Comparison of ENCODE assay signal across 8 mouse cellular contexts in the genomic region with DNA sequence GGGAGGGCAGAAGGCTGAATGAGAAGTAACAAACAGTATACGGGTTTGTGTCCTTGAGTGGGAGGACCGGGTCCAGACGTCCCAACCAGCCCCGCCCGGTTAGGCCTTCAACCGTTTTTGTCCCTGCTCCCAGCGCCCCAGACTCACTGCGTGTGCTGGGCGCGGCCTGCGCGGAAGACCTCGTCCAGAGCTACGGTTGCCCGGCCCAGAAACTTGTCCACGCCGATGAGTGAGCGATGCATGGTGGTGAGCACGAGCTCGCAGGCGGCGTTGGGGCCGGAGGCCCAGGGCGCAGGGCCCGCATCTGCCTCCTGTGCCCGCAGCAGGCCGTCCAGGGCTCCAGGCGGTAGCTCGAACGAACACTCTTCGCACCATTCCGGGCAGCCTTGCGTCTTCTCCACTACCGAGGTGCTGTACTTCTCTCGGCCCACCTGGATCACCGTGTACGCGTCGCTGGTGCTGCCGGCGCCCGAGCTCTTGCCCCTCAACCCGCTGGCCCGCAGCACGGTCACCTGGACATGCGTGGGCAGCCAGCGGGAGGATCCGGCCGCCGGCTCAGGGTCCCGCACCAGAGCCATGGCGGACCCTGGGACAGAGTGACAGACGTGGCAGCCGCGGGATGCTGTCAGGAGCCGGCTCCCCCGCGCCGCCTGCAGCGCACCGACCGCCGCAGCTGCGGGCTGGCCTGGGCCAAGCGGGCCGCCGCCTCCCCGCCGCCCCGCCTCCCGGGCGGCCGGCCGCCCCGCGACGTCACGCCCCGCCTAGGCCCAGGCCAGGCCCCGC. TPM values are rescaled to one million over a fixed set of nuclear protein-coding genes. Genes with fewer than 3 reads are reported as not detected.
DNase-seq lines count a peak whose midpoint lies in the region; ATAC-seq lines count a peak whose summit lies in the region.

Rab11fip5 (minus strand) TSS at position 684 of the 783 bp plus-strand sequence.

- DNase-seq in lung, adult 18-20 months, result peak; percentile 28 to 36
- DNase-seq in lung, postnatal 36 days, result no peak
- DNase-seq in adrenal gland, postnatal 4 days (ENCODE audit: low spot score in 2 of 2), result no peak
- DNase-seq in gastrocnemius, adult 18-20 months (ENCODE audit: low spot score), result no peak
- no peak for DNase-seq in spleen, adult 18-20 months

- 1% methylated on average over 77 of the region's 80 CpGs for WGBS in hindbrain, embryonic 15.5 days
- 1% methylated on average over 76 of the region's 80 CpGs for WGBS in limb, embryonic 13.5 days
- WGBS in neural tube, embryonic 13.5 days, result 1% methylated on average over 75 of the region's 80 CpGs

- no peaks in the 10 kb centered on the region for H3K9me3 ChIP-seq in hindbrain, embryonic 15.5 days
- H3K9me3 ChIP-seq in limb, embryonic 13.5 days, result no peaks in the 10 kb centered on the region
- H3K9me3 ChIP-seq in neural tube, embryonic 13.5 days, result no peaks in the 10 kb centered on the region

- H3K27ac ChIP-seq in hindbrain, embryonic 15.5 days (replicated peaks), result peak within 1 kb of the TSS; percentile 87
- peak within 1 kb of the TSS; percentile 61; the same call in 1 of the 2 replicates for H3K27ac ChIP-seq in limb, embryonic 13.5 days
- peak within 1 kb of the TSS; percentile 84 for H3K27ac ChIP-seq in neural tube, embryonic 13.5 days (replicated peaks)

- H3K27me3 ChIP-seq in hindbrain, embryonic 15.5 days, result no peaks in the 10 kb centered on the region
- no peaks in the 10 kb centered on the region for H3K27me3 ChIP-seq in limb, embryonic 13.5 days
- H3K27me3 ChIP-seq in neural tube, embryonic 13.5 days, result peaks cover 23% of the 10 kb centered on the region

- peak within 1 kb of the TSS; percentile 70 for H3K9ac ChIP-seq in hindbrain, embryonic 15.5 days
- H3K9ac ChIP-seq in limb, embryonic 13.5 days, result peak within 1 kb of the TSS; percentile 89
- H3K9ac ChIP-seq in neural tube, embryonic 13.5 days, result peak within 1 kb of the TSS; percentile 90

- H3K4me3 ChIP-seq in hindbrain, embryonic 15.5 days, result peak within 1 kb of the TSS; percentile 60
- H3K4me3 ChIP-seq in limb, embryonic 13.5 days, result peak within 1 kb of the TSS; percentile 86
- peak within 1 kb of the TSS; percentile 85 for H3K4me3 ChIP-seq in neural tube, embryonic 13.5 days

- ATAC-seq in hindbrain, embryonic 15.5 days (ENCODE audit: low FRiP score, low read depth), result peak; percentile 25; the same call in 1 of the 2 replicates
- peak; percentile 1; the same call in 1 of the 2 replicates for ATAC-seq in limb, embryonic 13.5 days (ENCODE audit: low FRiP score, low read depth)
- ATAC-seq in neural tube, embryonic 13.5 days (ENCODE audit: low read depth), result peak; percentile 98

- H3K36me3 ChIP-seq in hindbrain, embryonic 15.5 days, result no peaks in the 10 kb centered on the region
- H3K36me3 ChIP-seq in limb, embryonic 13.5 days, result 0 out of 2 replicates have a peak, but pooled peaks cover 5% of the 10 kb centered on the region
- 0 out of 2 replicates have a peak, but pooled peaks cover 7% of the 10 kb centered on the region for H3K36me3 ChIP-seq in neural tube, embryonic 13.5 days

- H3K4me2 ChIP-seq in hindbrain, embryonic 15.5 days, result peak within 1 kb of the TSS; percentile 75
- H3K4me2 ChIP-seq in limb, embryonic 13.5 days (replicated peaks), result peak within 1 kb of the TSS; percentile 87
- peak within 1 kb of the TSS; percentile 81 for H3K4me2 ChIP-seq in neural tube, embryonic 13.5 days

- H3K4me1 ChIP-seq in hindbrain, embryonic 15.5 days (replicated peaks), result peaks cover 41% of the 10 kb centered on the region
- peaks cover 53% of the 10 kb centered on the region for H3K4me1 ChIP-seq in limb, embryonic 13.5 days
- peaks cover 49% of the 10 kb centered on the region for H3K4me1 ChIP-seq in neural tube, embryonic 13.5 days (replicated peaks)

RNA-seq across cellular contexts. Expression of gene Rab11fip5, which starts in this region (rescaled TPM):
- total RNA-seq in adrenal gland, postnatal 4 days (2021), result 10 to 100 TPM; 39.4 to 41.1 TPM
- 10 to 100 TPM; 24.8 to 46.2 TPM for total RNA-seq in gastrocnemius, adult 18-20 months (2021)
- polyA plus RNA-seq in hindbrain, embryonic 15.5 days (2015; fragmentation: Nextera tagmentation; extraction: Ambion mirVana), result 24.2 and 24.4 TPM in 2 replicates
- 16.7 and 17.2 TPM in 2 replicates for polyA plus RNA-seq in limb, embryonic 13.5 days (2015; fragmentation: Nextera tagmentation; extraction: Ambion mirVana)
- 13.2 and 15.1 TPM in 2 replicates for polyA plus RNA-seq in neural tube, embryonic 13.5 days (2015; fragmentation: Nextera tagmentation; extraction: Ambion mirVana)

Comparison
In these comparisons a context has a peak if more than half of its experiments do, and no peak if none do; other contexts are left out.
1. DNase-seq: peak in lung, adult 18-20 months (2 of 2); none in lung, postnatal 36 days (single experiment), adrenal gland, postnatal 4 days (0 of 2), gastrocnemius, adult 18-20 months (single experiment) and spleen, adult 18-20 months (0 of 2).
2. ATAC-seq: peak in every context shown above with its lines; median percentile 98 in neural tube, embryonic 13.5 days; 25 in hindbrain, embryonic 15.5 days; 1 in limb, embryonic 13.5 days.
3. Peak in every context shown above with its lines, with median percentiles within 50 percentile points of each other: H3K27ac ChIP-seq, H3K4me2 ChIP-seq, H3K4me3 ChIP-seq and H3K9ac ChIP-seq.